Mouse (Mus musculus): ENCODE measurements around the gene Tmem140. TPM values are rescaled to one million over a fixed set of nuclear protein-coding genes. Genes with fewer than 3 reads are reported as not detected.

Gene Tmem140
- polyA plus RNA-seq, 1 experiment, result not detected

GRCm38 (mm10) chr6:34913341-34914040, 50.5 kb downstream of the Tmem140 start:
- no peak for TF ChIP-seq POLR2A (IDR thresholded peaks at IDR 0.05; ENCODE audit: insufficient read depth, low read depth, low read length)
- no peak for TF ChIP-seq CTCF (IDR thresholded peaks at IDR 0.05; ENCODE audit: insufficient read depth, low read depth, low read length)
- H3K4me1 ChIP-seq (ENCODE audit: control insufficient read depth, insufficient read depth, low read length), result peaks cover 4% of the 10 kb centered on the region
- H3K4me3 ChIP-seq (ENCODE audit: insufficient read depth, low read depth, low read length), result no peak overlapping the region
- WGBS, result 91% methylated on average over 13 of the region's 13 CpGs
- H3K27ac ChIP-seq (ENCODE audit: insufficient read depth, low read depth, low read length), result no peak overlapping the region

DNA sequence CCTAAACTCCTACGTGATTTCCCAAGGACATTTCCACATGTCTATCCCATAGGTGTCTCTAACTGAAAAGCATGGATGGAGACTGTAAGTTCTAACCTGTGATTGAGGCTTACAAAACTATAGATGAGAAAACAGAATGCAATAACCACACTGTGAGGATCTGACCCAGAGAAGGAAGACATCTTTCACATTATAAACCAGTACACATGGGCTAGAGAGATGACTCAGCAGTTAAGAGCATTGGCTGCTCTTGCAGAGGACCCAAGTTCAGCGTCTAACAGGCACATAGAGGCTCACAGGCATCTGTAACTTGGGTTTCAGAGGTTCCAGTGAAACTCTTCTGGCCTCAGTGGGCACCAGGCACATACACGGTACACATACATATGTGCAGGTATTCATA, 51.5 kb downstream of the Tmem140 start:
- Histone ChIP-seq H3K4me3 (ENCODE audit: insufficient read depth, low read depth, low read length) (no peak overlapping the region), H3K27ac (ENCODE audit: insufficient read depth, low read depth, low read length) (no peak overlapping the region), H3K4me1 (ENCODE audit: control insufficient read depth, insufficient read depth, low read length) (peaks cover 4% of the 10 kb centered on the region)
- TF ChIP-seq POLR2A (IDR thresholded peaks at IDR 0.05; ENCODE audit: insufficient read depth, low read depth, low read length) (no peak), CTCF (IDR thresholded peaks at IDR 0.05; ENCODE audit: insufficient read depth, low read depth, low read length) (no peak)
- WGBS, result 89% methylated on average over 3 of the region's 3 CpGs

DNA sequence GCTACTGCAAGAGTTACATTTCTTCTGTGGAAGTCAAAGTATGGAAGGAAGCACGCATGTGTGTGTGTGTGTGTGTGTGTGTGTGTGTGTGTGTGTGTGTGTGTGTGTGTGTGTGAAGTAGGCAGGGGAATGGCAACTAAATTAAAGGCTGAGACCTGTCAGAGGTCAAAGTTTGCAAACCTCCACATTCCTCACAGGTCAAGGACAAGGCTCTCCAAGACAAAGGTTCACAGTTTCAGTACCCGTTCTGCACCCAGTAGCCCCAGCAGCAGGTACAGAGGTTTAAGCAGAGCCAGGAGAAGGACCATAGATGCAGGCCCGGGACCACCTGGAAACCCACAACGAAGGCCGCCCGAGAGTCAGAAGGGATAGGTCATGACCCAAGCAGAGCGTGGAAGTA, 56.2 kb downstream of the Tmem140 start:
- Histone ChIP-seq H3K4me3 (ENCODE audit: insufficient read depth, low read depth, low read length) (no peak overlapping the region), H3K4me1 (ENCODE audit: control insufficient read depth, insufficient read depth, low read length) (no peaks in the 10 kb centered on the region), H3K27ac (ENCODE audit: insufficient read depth, low read depth, low read length) (no peak overlapping the region)
- 91% methylated on average over 7 of the region's 7 CpGs for WGBS
- TF ChIP-seq POLR2A (IDR thresholded peaks at IDR 0.05; ENCODE audit: insufficient read depth, low read depth, low read length) (no peak), CTCF (IDR thresholded peaks at IDR 0.05; ENCODE audit: insufficient read depth, low read depth, low read length) (no peak)

DNA sequence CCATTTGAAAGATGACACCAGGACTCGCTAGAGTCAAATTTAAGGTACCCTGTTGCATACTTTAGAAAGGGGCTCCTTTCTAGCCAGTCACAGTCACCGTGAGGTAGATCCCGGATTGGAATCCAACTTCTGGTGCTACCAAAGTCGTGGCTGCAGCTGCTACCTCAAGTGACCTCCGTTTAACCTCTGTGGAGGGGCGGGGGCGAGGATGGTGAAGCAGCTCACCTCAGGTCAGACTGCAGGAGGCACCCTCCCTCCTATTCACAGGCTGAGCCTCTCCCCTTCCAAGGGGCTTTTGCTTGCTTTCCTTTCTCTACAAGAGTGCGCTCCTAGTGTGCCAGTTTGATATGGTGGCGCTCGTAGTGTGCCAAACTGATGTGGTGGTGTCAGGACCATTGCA, 57.0 kb downstream of the Tmem140 start, which contains the start of gene Stra8:
TSS of gene Stra8 (plus strand) at position 208 of the 400 bp plus-strand sequence.
- no peak within 1 kb of the TSS for H3K4me3 ChIP-seq (ENCODE audit: insufficient read depth, low read depth, low read length)
- no peak within 1 kb of the TSS for H3K27ac ChIP-seq (ENCODE audit: insufficient read depth, low read depth, low read length)
- no peaks in the 10 kb centered on the region for H3K4me1 ChIP-seq (ENCODE audit: control insufficient read depth, insufficient read depth, low read length)
- WGBS, result 67% methylated on average over 10 of the region's 10 CpGs
- TF ChIP-seq CTCF (IDR thresholded peaks at IDR 0.05; ENCODE audit: insufficient read depth, low read depth, low read length) (no peak), POLR2A (IDR thresholded peaks at IDR 0.05; ENCODE audit: insufficient read depth, low read depth, low read length) (no peak)

- WGBS, result 95% methylated on average over 12 of the region's 12 CpGs
- TF ChIP-seq CTCF (IDR thresholded peaks at IDR 0.05; ENCODE audit: insufficient read depth, low read depth, low read length) (no peak), POLR2A (IDR thresholded peaks at IDR 0.05; ENCODE audit: insufficient read depth, low read depth, low read length) (no peak)
- no peak overlapping the region for H3K27ac ChIP-seq (ENCODE audit: insufficient read depth, low read depth, low read length)
- no peaks in the 10 kb centered on the region for H3K4me1 ChIP-seq (ENCODE audit: control insufficient read depth, insufficient read depth, low read length)
- H3K4me3 ChIP-seq (ENCODE audit: insufficient read depth, low read depth, low read length), result no peak overlapping the region
These were observed 57.7 kb downstream of the Tmem140 start for GRCm38 (mm10) chr6:34920631-34921030.

GRCm38 (mm10) chr6:34921941-34922340, 59.0 kb downstream of the Tmem140 start:
- 54% methylated on average over 14 of the region's 14 CpGs for WGBS
- H3K27ac ChIP-seq (ENCODE audit: insufficient read depth, low read depth, low read length), result no peak overlapping the region
- no peak overlapping the region for H3K4me3 ChIP-seq (ENCODE audit: insufficient read depth, low read depth, low read length)
- H3K4me1 ChIP-seq (ENCODE audit: control insufficient read depth, insufficient read depth, low read length), result no peaks in the 10 kb centered on the region
- TF ChIP-seq CTCF (IDR thresholded peaks at IDR 0.05; ENCODE audit: insufficient read depth, low read depth, low read length), result 0 out of 2 replicates have a peak, but pooled peaks have one; percentile 41
- TF ChIP-seq POLR2A (IDR thresholded peaks at IDR 0.05; ENCODE audit: insufficient read depth, low read depth, low read length), result no peak

Other genes with a start within 250 kb of the Tmem140 start
- not detected in 2 replicates for gene Agbl3, start 82.7 kb upstream of the Tmem140 start, polyA plus RNA-seq (2012; ENCODE audit: insufficient read depth, insufficient read length, low replicate concordance, missing spikeins)
- not detected in 2 replicates for gene Cyren, start 14.9 kb downstream of the Tmem140 start, polyA plus RNA-seq (2012; ENCODE audit: insufficient read depth, insufficient read length, low replicate concordance, missing spikeins)
- not detected in 2 replicates for gene Wdr91, start 47.7 kb downstream of the Tmem140 start, polyA plus RNA-seq (2012; ENCODE audit: insufficient read depth, insufficient read length, low replicate concordance, missing spikeins)
- gene Stra8, start 57.0 kb downstream of the Tmem140 start, polyA plus RNA-seq (2012; ENCODE audit: insufficient read depth, insufficient read length, low replicate concordance, missing spikeins), result not detected in 2 replicates
- gene Slc23a4, start 125.3 kb downstream of the Tmem140 start, polyA plus RNA-seq (2012; ENCODE audit: insufficient read depth, insufficient read length, low replicate concordance, missing spikeins), result not detected in 2 replicates